Mouse (Mus musculus): Measurements from ENCODE around the gene Sike1.
A peak's percentile ranks its signal among the peaks of the same experiment; 100 is the strongest.

Sike1 gene

DNA sequence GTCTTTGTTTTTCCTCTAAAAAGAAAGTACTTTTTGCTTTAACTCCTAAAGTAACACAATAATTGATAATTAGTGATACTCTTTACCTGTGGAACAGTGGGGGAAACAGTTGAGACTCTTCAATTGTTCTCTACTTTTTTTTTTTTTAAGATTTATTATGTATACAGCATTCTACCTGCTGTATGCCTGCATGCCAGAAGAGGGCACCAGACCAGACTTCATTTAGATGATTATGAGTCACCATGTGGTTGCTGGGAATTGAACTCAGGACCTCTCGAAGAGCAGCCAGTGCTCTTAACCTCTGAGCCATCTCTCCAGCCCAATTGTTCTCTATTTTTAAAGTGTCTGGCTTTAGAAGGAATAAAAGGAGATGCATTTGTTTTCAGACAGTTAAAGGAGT lies 30.7 kb downstream of the Sike1 start:
- no peak for DNase-seq (ENCODE audit: low read depth, low spot score)

DNA sequence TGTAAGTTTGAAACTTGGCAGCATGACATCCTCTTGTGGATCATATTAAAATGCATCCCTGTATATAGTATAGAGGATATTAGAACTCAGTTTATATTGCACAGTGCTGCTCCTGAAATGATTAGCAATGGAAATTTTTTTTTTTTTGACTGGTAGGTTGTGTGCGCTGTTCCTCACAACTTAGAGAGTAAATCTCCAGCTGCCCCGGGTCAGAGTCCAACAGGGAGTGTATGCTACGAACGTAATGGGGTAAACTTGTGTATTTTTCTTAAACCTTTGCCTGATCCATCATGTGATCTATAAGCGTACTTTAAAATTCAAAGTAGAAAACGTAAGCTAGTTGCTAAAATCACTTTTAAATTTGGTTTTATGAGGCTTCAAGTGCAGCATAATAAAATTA lies 44.8 kb downstream of the Sike1 start:
- DNase-seq (ENCODE audit: low read depth, low spot score): no peak

DNA sequence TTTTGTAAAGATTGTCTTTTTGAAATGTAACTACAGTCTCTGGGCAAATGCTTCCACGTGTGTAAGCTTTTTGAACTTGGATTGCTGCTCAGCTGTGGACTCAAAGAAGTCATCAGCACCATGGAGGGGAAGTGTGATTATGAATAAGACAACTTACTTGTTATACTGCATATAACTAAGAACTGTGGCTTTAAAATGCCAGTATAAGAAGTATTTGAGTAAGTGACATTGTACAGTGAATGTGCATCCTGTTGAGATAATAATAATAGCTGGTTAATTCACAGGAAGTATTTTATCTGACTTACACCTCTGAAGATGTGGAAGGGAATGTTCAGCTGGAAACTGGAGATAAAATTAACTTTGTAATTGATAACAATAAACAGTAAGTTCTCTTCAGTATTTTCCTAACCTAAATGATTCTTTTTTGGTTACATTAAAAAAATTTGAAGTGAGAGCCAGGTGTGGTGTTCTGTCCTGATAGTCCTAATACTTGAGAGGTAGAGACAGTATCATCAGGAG lies 45.4 kb downstream of the Sike1 start:
- DNase-seq (ENCODE audit: low read depth, low spot score): no peak

DNA sequence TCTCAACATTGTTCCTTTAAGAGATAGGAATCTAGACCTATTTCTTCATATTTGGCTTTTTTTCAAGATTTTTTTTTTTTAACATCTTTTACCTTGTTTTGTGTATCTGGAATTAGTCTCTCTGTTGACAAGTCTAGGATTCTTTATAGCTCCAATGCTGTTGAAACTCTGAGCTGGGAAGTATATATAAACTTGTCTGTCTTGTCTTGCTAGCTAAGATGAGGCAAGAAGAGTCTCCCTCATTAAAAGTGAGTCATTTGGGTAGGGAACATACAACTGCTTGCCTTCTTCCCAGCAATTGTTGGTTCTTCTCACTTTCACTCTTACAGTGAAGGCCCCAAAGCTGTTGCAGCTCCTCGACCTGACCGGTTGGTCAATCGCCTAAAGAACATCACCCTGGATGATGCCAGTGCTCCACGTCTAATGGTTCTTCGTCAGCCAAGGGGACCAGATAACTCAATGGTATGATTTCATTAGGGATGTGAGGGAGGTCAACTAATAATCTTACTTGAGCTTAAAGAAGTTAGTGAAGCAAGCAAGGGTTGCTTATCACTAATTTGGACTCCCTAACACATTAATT lies 60.6 kb downstream of the Sike1 start:
- DNase-seq (ENCODE audit: low read depth, low spot score): no peak

DNA sequence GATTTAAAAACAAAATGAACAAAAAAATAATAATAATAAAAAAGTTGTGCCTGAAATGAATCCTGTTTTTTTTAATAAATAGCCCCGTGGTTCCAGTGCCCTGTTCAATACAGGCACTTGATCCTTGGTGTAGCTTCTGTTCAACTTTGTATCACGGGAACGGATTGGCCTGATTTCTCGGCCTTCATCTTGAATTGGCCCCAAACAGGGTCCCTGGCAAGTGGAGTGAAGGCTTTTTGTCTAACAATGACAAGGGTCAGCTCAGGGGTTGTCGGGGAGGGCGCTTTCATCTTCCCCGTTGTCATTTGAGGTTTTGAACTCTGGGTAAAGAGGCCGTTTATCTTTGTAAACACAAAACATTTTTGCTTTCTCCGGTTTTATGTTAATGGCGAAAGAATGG lies 62.2 kb downstream of the Sike1 start:
- peak; percentile 14 for DNase-seq (ENCODE audit: low read depth, low spot score)

All from WW6 (cell line).